Comparison of ENCODE assay signal across 8 mouse cellular contexts in genomic region chr1:62717552-62718236, GRCm38 (mm10). TPM values are rescaled to one million over a fixed set of nuclear protein-coding genes. Genes with fewer than 3 reads are reported as not detected.
DNase-seq lines count a peak whose midpoint lies in the region; ATAC-seq and TF ChIP-seq lines count a peak whose summit lies in the region.

No protein-coding gene starts in this region.

- no peak for ATAC-seq in heart, embryonic 12.5 days (ENCODE audit: insufficient number of reproducible peaks, low FRiP score)
- peak; percentile 52; the same call in 1 of the 2 replicates for ATAC-seq in hindbrain, embryonic 12.5 days (ENCODE audit: low FRiP score)
- ATAC-seq in midbrain, embryonic 13.5 days = peak; percentile 70; the same call in 1 of the 2 replicates
- ATAC-seq in megakaryocyte-erythroid progenitor cell, adult 5-6 weeks (replicated peaks; ENCODE audit: low FRiP score, low TSS enrichment, poor library complexity, severe bottlenecking) = no peak

- DNase-seq in heart, adult 2 months = no peak
- no peak for DNase-seq in cerebellum, adult 9-10 months
- DNase-seq in gastrocnemius, postnatal 36 days = no peak

- no peak for TF ChIP-seq POLR2A in heart, adult 2 months (IDR thresholded peaks at IDR 0.05; ENCODE audit: insufficient read depth, low read depth, low read length)
- no peak for TF ChIP-seq POLR2A in bone marrow macrophage, adult 2 months (IDR thresholded peaks at IDR 0.05; ENCODE audit: borderline replicate concordance, low read depth, low read length)

- intact Hi-C loops in heart, adult 2 months (cut with DNase I) = loop anchor here (2.0 kb wide), 1 partner anchor 13 kb away; no protein-coding TSS in a partner anchor
- intact Hi-C loops in gastrocnemius, postnatal 36 days (cut with DNase I) = no loop called here

- peak overlapping the region; percentile 64 for H3K27ac ChIP-seq in heart, adult 2 months
- no peak overlapping the region for H3K27ac ChIP-seq in heart, embryonic 12.5 days (ENCODE audit: poor library complexity, severe bottlenecking)
- H3K27ac ChIP-seq in bone marrow macrophage, adult 2 months (ENCODE audit: insufficient read depth, low read depth, low read length) = peak overlapping the region; percentile 99
- H3K27ac ChIP-seq in hindbrain, embryonic 12.5 days = no peak overlapping the region
- peak overlapping the region; percentile 31 for H3K27ac ChIP-seq in midbrain, embryonic 13.5 days

- no peaks in the 10 kb centered on the region for H3K9me3 ChIP-seq in heart, embryonic 12.5 days (replicated peaks)
- no peaks in the 10 kb centered on the region for H3K9me3 ChIP-seq in hindbrain, embryonic 12.5 days (replicated peaks)
- no peaks in the 10 kb centered on the region for H3K9me3 ChIP-seq in midbrain, embryonic 13.5 days

- peak overlapping the region; percentile 2; the same call in 1 of the 2 replicates for H3K9ac ChIP-seq in heart, adult 2 months (ENCODE audit: low read depth, low read length)
- no peak overlapping the region for H3K9ac ChIP-seq in heart, embryonic 12.5 days
- H3K9ac ChIP-seq in hindbrain, embryonic 12.5 days = no peak overlapping the region
- peak overlapping the region; percentile 42; the same call in 1 of the 2 replicates for H3K9ac ChIP-seq in midbrain, embryonic 13.5 days (replicated peaks)

- H3K4me3 ChIP-seq in heart, adult 2 months = no peak overlapping the region
- H3K4me3 ChIP-seq in heart, embryonic 12.5 days = no peak overlapping the region
- H3K4me3 ChIP-seq in bone marrow macrophage, adult 2 months (ENCODE audit: insufficient read depth, low read length) = no peak overlapping the region
- H3K4me3 ChIP-seq in hindbrain, embryonic 12.5 days = no peak overlapping the region
- no peak overlapping the region for H3K4me3 ChIP-seq in midbrain, embryonic 13.5 days (replicated peaks)

- H3K27me3 ChIP-seq in heart, adult 2 months (ENCODE audit: control insufficient read depth, insufficient read depth, low read length) = no peaks in the 10 kb centered on the region
- no peaks in the 10 kb centered on the region for H3K27me3 ChIP-seq in heart, embryonic 12.5 days (replicated peaks)
- no peaks in the 10 kb centered on the region for H3K27me3 ChIP-seq in hindbrain, embryonic 12.5 days
- peaks cover 11% of the 10 kb centered on the region; the same call in 1 of the 2 replicates for H3K27me3 ChIP-seq in midbrain, embryonic 13.5 days

- TF ChIP-seq EP300 in heart, adult 2 months (IDR thresholded peaks at IDR 0.05; ENCODE audit: insufficient read depth, low read depth, low read length) = 0 out of 2 replicates have a peak, but pooled peaks have one; percentile 29

- H3K4me1 ChIP-seq in heart, adult 2 months (ENCODE audit: control insufficient read depth, insufficient read depth, low read length) = peaks cover 25% of the 10 kb centered on the region
- peaks cover 35% of the 10 kb centered on the region for H3K4me1 ChIP-seq in heart, embryonic 12.5 days (replicated peaks)
- peaks cover 80% of the 10 kb centered on the region for H3K4me1 ChIP-seq in bone marrow macrophage, adult 2 months (ENCODE audit: control insufficient read depth, insufficient read depth, low read length)
- peaks cover 31% of the 10 kb centered on the region for H3K4me1 ChIP-seq in hindbrain, embryonic 12.5 days
- H3K4me1 ChIP-seq in midbrain, embryonic 13.5 days (replicated peaks) = peaks cover 22% of the 10 kb centered on the region

- 62% methylated on average over 13 of the region's 13 CpGs for WGBS in heart, adult 2 months
- 61% methylated on average over 13 of the region's 13 CpGs for WGBS in heart, embryonic 12.5 days
- 37% methylated on average over 13 of the region's 13 CpGs for WGBS in hindbrain, embryonic 12.5 days
- 38% methylated on average over 13 of the region's 13 CpGs for WGBS in midbrain, embryonic 13.5 days

- peak; percentile 60 for TF ChIP-seq CTCF in heart, adult 2 months (IDR thresholded peaks at IDR 0.05)
- TF ChIP-seq CTCF in bone marrow macrophage, adult 2 months (IDR thresholded peaks at IDR 0.05; ENCODE audit: low read depth, low read length) = no peak

- peaks cover 3% of the 10 kb centered on the region; the same call in 1 of the 2 replicates for H3K79me2 ChIP-seq in heart, adult 2 months (replicated peaks; ENCODE audit: control insufficient read depth, insufficient read depth, low read length)

- peaks cover 27% of the 10 kb centered on the region for H3K36me3 ChIP-seq in heart, adult 2 months (ENCODE audit: control insufficient read depth, insufficient read depth, low read length)
- no peaks in the 10 kb centered on the region; the same call in 1 of the 2 replicates for H3K36me3 ChIP-seq in heart, embryonic 12.5 days
- peaks cover 7% of the 10 kb centered on the region; the same call in 1 of the 2 replicates for H3K36me3 ChIP-seq in hindbrain, embryonic 12.5 days
- peaks cover 3% of the 10 kb centered on the region; the same call in 1 of the 2 replicates for H3K36me3 ChIP-seq in midbrain, embryonic 13.5 days

- H3K4me2 ChIP-seq in heart, embryonic 12.5 days = no peak overlapping the region
- H3K4me2 ChIP-seq in hindbrain, embryonic 12.5 days (replicated peaks) = peak overlapping the region; percentile 33; the same call in 1 of the 2 replicates
- H3K4me2 ChIP-seq in midbrain, embryonic 13.5 days (replicated peaks) = peak overlapping the region; percentile 24

RNA-seq across cellular contexts. Expression of gene Nrp2, which starts 14.6 kb away (rescaled TPM):
- total RNA-seq in heart, adult 2 months (2021) = 10 to 100 TPM; 20.7 to 29.6 TPM
- polyA plus RNA-seq in heart, adult 2 months (2012; rRNA removed) = 15.6 and 24.2 TPM in 2 replicates
- 6.0 and 6.2 TPM in 2 replicates for polyA plus RNA-seq in heart, embryonic 12.5 days (2016; fragmentation: Nextera tagmentation; extraction: Ambion mirVana)
- 86.4 and 97.2 TPM in 2 replicates for polyA plus RNA-seq in bone marrow macrophage, adult 2 months (2012; ENCODE audit: insufficient read depth, insufficient read length, missing spikeins)
- polyA plus RNA-seq in hindbrain, embryonic 12.5 days (2016; fragmentation: Nextera tagmentation; extraction: Ambion mirVana) = 43.8 and 45.9 TPM in 2 replicates
- polyA plus RNA-seq in midbrain, embryonic 13.5 days (2015; fragmentation: Nextera tagmentation; extraction: Ambion mirVana) = 15.9 and 18.7 TPM in 2 replicates
- 0.05 and 0.17 TPM in 2 replicates for total RNA-seq in megakaryocyte-erythroid progenitor cell, adult 5-6 weeks (2014; fragmentation: Nextera tagmentation)
- total RNA-seq in megakaryocyte-erythroid progenitor cell, adult 5-6 weeks (2017) = 0.34 TPM in 1 of 2 replicates, not detected in the other
- total RNA-seq in gastrocnemius, postnatal 36 days (2021) = 1 to 10 TPM; 3.8 to 4.2 TPM

Comparison
In these comparisons a context has a peak if more than half of its experiments do, and no peak if none do; other contexts are left out.
1. H3K27ac ChIP-seq: peak in heart, adult 2 months (single experiment), bone marrow macrophage, adult 2 months (single experiment) and midbrain, embryonic 13.5 days (single experiment); none in heart, embryonic 12.5 days (single experiment) and hindbrain, embryonic 12.5 days (single experiment).
2. H3K9ac ChIP-seq: peak in heart, adult 2 months (single experiment) and midbrain, embryonic 13.5 days (single experiment); none in heart, embryonic 12.5 days (single experiment) and hindbrain, embryonic 12.5 days (single experiment).
3. ATAC-seq: peak in hindbrain, embryonic 12.5 days (single experiment) and midbrain, embryonic 13.5 days (single experiment); none in heart, embryonic 12.5 days (single experiment) and megakaryocyte-erythroid progenitor cell, adult 5-6 weeks (single experiment).